Mouse (Mus musculus) megakaryocyte, embryonic 14.5 days (primary cell): Measurements from ENCODE around the gene Pros1.

ENCODE experiments used
- FLI1 ChIP-seq: IDR thresholded peaks from 2 replicates; pipeline ENCODE4 v1.6.1; 2012; ENCODE audit warnings: low read length, inconsistent platforms, mixed read lengths
- GATA1 ChIP-seq: IDR thresholded peaks from 3 replicates; pipeline ENCODE4 v1.6.1; 2012; ENCODE audit warnings: mixed read lengths, low read length, inconsistent platforms, borderline replicate concordance

DNA sequence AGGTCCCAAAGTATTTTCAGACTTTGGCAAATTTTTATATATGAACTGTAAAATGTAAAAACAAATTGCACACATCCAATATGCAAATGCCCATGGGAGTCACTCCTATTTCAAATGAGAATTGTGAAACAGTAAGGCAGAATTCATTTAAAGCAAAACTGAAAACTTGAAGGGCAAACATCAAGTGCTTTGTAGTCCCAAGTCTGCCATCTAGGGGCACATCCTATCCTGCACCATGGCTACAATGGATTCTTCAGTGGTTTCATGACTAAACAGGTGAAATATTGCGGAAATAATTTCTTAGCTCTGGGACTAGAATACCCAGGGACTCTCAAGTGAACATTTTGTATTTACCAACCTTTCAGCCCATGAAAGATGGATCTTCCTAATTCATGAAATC lies 3.9 kb downstream of the Pros1 start:
- TF ChIP-seq FLI1 (no peak), GATA1 (no peak)
